Mouse (Mus musculus) midbrain, embryonic 14.5 days (tissue): ENCODE data around the gene Tet1. TPM values are rescaled to one million over a fixed set of nuclear protein-coding genes. Genes with fewer than 3 reads are reported as not detected.
"Not testable (repeated sequence)": the region's sequence is repeated elsewhere in the genome, so short reads cannot be mapped to it uniquely, and the experiment has no call there.

Source experiments
- ATAC-seq: fragments of 200-750 bp; cut with Nextera tagmentation; 2 replicates; pipeline ENCODE4 v1.8.0; 2017; ENCODE audit warnings: moderate number of reproducible peaks, moderate library complexity; ENCODE audit not compliant: low FRiP score, low TSS enrichment
- DNase-seq: peaks from one replicate; pipeline ENCODE4 v3.0.0-alpha.2; 2015
- H3K27ac ChIP-seq: fragments of 300-500 bp; sonication (generic); replicated peaks from 2 replicates; pipeline ENCODE4 v1.5.1; 2014; ENCODE audit warnings: mild to moderate bottlenecking, low read depth, low read length, moderate library complexity
- H3K27me3 ChIP-seq: fragments of 300-500 bp; sonication (generic); 2 replicates; pipeline ENCODE4 v1.6.1; 2014; ENCODE audit warnings: low read length, control low read depth, mixed read lengths; ENCODE audit not compliant: control insufficient read depth, insufficient read depth
- H3K36me3 ChIP-seq: fragments of 300-500 bp; sonication (generic); 2 replicates; pipeline ENCODE4 v1.6.1; 2014; ENCODE audit warnings: low read length, control low read depth; ENCODE audit not compliant: control insufficient read depth, insufficient read depth
- H3K4me1 ChIP-seq: fragments of 300-500 bp; sonication (generic); 2 replicates; pipeline ENCODE4 v1.6.1; 2014; ENCODE audit warnings: mild to moderate bottlenecking, antibody characterized with exemption, low read length, control low read depth; ENCODE audit not compliant: control insufficient read depth, insufficient read depth
- H3K4me2 ChIP-seq: fragments of 300-500 bp; sonication (generic); 2 replicates; pipeline ENCODE4 v1.6.1; 2014; ENCODE audit warnings: mild to moderate bottlenecking, low read length, moderate library complexity
- H3K4me3 ChIP-seq: fragments of 300-500 bp; sonication (generic); replicated peaks from 2 replicates; pipeline ENCODE4 v1.5.1; 2014; ENCODE audit warnings: low read depth, low read length
- H3K9ac ChIP-seq: fragments of 300-500 bp; sonication (generic); replicated peaks from 2 replicates; pipeline ENCODE4 v1.6.1; 2014; ENCODE audit warnings: mild to moderate bottlenecking, low read length, moderate library complexity
- H3K9me3 ChIP-seq: fragments of 300-500 bp; sonication (generic); 2 replicates; pipeline ENCODE4 v1.6.1; 2016; ENCODE audit warnings: low read length, control low read depth, mixed read lengths; ENCODE audit not compliant: control insufficient read depth
- whole genome bisulfite sequencing: fragments of 180-500 bp; shearing (Covaris S2); extraction: QIAGEN DNeasy Blood & Tissue Kit; methylation state at CpG from one replicate; pipeline ENCODE4 v1.1.7; 2014; 5-methylcytosine and 5-hydroxymethylcytosine counted together
- polyA plus RNA-seq: library from polyadenylated mRNA; unstranded; fragments of >200 nt; fragmentation: Nextera tagmentation; extraction: Ambion mirVana; gene quantifications from 2 replicates; pipeline ENCODE4 v1.2.1, GENCODE M21; 2014

The Tet1 gene
- 35.9 and 44.3 TPM in 2 replicates for polyA plus RNA-seq

DNA sequence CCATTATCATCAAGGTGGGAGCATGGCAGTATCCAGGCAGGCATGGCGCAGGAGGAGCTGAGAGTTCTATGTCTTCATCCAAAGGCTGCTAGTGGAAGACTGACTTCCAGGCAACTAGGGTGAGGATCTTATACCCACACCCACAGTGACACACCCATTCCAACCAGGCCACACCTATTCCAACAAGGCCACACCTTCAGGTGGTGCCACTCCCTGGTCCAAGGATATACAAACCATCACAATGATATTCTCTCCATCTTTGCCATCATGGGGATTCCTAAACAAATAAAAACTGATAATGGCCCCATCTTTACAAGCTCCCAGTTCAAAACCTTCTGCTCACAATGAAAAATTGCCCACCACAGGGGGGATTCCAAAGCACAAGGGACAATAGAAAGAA is at the start of gene Tet1:
Tet1 (minus strand) TSS at position 101 of the 400 bp plus-strand sequence.
- not testable (repeated sequence) for H3K4me3 ChIP-seq, H3K27me3 ChIP-seq, H3K9me3 ChIP-seq, H3K27ac ChIP-seq, DNase-seq, H3K4me2 ChIP-seq, ATAC-seq, H3K36me3 ChIP-seq, H3K9ac ChIP-seq, H3K4me1 ChIP-seq
- WGBS, result no CpG with 5 or more reads among the region's 1 CpGs

DNA sequence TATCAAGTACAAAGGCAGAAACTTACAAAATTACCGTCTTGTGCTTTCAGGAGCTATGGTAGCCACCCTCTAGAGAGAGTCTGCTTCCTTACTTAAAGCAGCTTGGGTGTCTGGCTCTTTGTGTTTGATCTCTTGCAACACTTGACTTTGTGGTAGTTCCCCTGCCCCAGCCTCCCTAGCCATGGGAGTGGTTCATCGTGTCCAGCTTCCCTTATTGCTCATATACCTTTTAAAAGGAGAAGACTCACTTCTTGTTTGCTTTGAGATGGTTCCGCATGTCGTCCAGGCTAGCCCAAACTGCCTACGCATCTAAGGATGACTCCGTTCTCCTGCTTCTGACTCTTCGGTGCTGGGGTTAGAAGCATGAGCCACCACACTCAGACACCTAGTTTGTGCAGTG is 39.8 kb upstream of the Tet1 start:
- 98% methylated on average over 7 of the region's 7 CpGs for WGBS
- Histone ChIP-seq H3K27me3 (no peaks in the 10 kb centered on the region), H3K4me1 (no peaks in the 10 kb centered on the region)

DNA sequence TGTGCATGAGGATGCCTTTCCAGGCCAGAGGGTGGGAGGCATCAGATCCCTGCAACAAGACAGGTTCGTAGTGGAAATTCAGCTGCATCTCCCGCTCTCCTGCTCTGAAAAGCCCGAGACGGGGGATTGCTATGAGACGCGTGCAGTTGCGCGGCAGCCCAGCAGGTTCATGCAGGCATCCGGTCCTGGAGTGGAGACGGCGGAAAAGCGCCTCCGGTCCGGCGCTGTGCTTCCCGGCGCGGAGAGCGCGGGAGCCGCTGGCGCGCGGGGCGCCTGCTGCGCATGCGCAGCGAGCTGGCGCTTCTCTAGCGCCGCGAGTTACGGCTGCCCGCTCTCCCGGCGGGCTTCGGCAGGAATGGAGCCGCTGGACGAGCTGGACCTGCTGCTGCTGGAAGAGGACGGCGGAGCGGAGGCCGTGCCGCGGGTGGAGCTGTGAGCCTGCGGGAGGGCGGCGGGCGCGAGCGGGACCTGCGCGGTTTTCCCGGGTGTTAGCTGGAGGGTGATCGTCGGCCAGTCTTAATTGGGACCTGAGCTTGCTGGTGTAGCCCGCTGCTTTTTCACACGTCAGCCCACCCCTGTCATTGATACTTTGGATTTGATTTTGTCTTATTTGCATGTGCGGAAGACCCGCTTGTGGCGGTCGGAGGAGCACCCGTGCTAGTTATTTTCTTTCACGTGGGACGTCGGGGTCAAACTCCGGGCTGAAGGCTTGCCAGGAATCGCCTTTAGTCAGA is 38.1 kb upstream of the Tet1 start, which contains the start of gene Dna2:
Dna2 (plus strand) TSS at position 289 of the 734 bp plus-strand sequence.
- Histone ChIP-seq H3K9ac (peak within 1 kb of the TSS; percentile 72), H3K4me1 (no peaks in the 10 kb centered on the region), H3K27me3 (no peaks in the 10 kb centered on the region), H3K9me3 (no peaks in the 10 kb centered on the region), H3K4me2 (peak within 1 kb of the TSS; percentile 79), H3K36me3 (peaks cover 33% of the 10 kb centered on the region), H3K4me3 (peak within 1 kb of the TSS; percentile 65), H3K27ac (peak within 1 kb of the TSS; percentile 84)
- WGBS, result under 1% methylated on average over 68 of the region's 68 CpGs
- peak; percentile 88 for ATAC-seq
- peak; percentile 94 for DNase-seq

More for the DNA sequence above, 39.8 kb upstream of the Tet1 start:
- Histone ChIP-seq H3K36me3 (peaks cover 17% of the 10 kb centered on the region), H3K4me2 (no peak overlapping the region), H3K27ac (no peak overlapping the region), H3K9ac (no peak overlapping the region), H3K4me3 (no peak overlapping the region), H3K9me3 (no peaks in the 10 kb centered on the region)
- DNase-seq (no peak), ATAC-seq (no peak)

DNA sequence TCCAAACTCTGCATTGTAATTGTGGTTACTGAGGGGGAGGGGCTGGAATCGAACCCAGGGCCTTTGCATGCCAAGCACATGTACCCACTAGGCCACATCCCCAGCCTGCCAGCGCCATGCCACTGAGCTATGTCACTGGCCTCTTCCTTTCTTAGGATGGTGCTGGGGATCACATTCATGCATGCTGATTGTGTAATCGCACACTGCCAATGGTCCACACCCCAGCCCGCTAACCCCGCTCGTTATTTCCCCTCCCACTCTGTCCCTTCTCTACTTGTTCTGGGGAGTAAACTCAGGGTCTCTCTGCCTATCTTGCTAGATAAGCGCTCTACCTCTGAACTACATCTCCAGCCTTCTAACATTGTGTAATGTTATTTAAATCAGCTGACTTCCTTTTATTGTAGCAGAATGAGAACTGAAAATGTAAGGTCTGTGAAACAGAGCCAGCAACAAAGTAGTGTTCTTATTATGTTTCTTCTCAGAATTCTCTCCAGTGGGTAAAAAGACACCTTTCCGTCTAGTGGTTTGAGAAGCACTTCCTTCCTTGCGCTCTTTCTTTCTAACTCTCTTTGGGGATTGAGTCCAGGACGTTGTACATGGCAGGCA is 36.3 kb upstream of the Tet1 start:
- Histone ChIP-seq H3K36me3 (peaks cover 41% of the 10 kb centered on the region), H3K27me3 (no peaks in the 10 kb centered on the region), H3K4me3 (no peak overlapping the region), H3K27ac (no peak overlapping the region), H3K4me1 (no peaks in the 10 kb centered on the region), H3K9ac (no peak overlapping the region), H3K4me2 (no peak overlapping the region), H3K9me3 (no peaks in the 10 kb centered on the region)
- DNase-seq (no peak), ATAC-seq (no peak)
- WGBS, result 90% methylated on average over 10 of the region's 10 CpGs

- 93% methylated on average over 1 of the region's 1 CpGs for WGBS
These were observed 23.6 kb upstream of the Tet1 start for GRCm38 (mm10) chr10:62932381-62932780.

DNA sequence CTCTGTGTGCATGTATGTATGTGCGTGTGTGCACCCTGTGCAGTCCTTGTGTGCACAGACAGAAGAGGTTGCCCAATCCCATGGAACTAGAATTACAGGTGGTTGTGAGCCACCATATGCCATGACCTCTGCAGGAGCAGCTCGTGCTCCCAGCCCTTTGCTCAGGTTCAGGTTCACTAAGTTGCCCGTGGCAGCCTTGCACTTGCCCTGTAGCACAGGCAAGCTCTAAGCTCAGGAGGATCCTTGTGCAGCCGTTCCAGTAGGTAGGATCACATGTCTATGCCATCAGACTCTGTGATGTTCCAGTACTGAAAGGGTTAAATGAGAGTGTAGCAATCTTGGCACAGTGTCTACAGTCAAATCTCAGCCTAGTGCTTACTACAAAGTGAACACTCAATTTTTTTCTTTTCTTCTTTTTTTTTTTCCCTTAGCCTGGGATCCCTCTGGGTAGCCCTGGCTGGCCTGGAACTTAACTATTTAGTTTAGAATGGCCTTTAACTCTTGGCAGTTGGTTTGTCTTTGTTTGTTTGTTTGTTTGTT is 15.4 kb upstream of the Tet1 start:
- no peak overlapping the region for H3K9ac ChIP-seq
- H3K27ac ChIP-seq, result no peak overlapping the region
- no peaks in the 10 kb centered on the region for H3K9me3 ChIP-seq
- DNase-seq, result no peak
- H3K27me3 ChIP-seq, result no peaks in the 10 kb centered on the region
- peaks cover 12% of the 10 kb centered on the region for H3K36me3 ChIP-seq
- H3K4me3 ChIP-seq, result no peak overlapping the region
- no peak overlapping the region for H3K4me2 ChIP-seq
- no peak for ATAC-seq
- H3K4me1 ChIP-seq, result peaks cover 7% of the 10 kb centered on the region
- 88% methylated on average over 4 of the region's 4 CpGs for WGBS

More at GRCm38 (mm10) chr10:62932381-62932780, 23.6 kb upstream of the Tet1 start:
- Histone ChIP-seq H3K4me3 (no peak overlapping the region), H3K4me1 (no peaks in the 10 kb centered on the region), H3K9ac (no peak overlapping the region), H3K9me3 (no peaks in the 10 kb centered on the region), H3K4me2 (no peak overlapping the region), H3K27ac (no peak overlapping the region), H3K27me3 (no peaks in the 10 kb centered on the region), H3K36me3 (peaks cover 59% of the 10 kb centered on the region)
- no peak for DNase-seq
- ATAC-seq, result no peak

- H3K27me3 ChIP-seq, result no peaks in the 10 kb centered on the region
- peak overlapping the region; percentile 92 for H3K4me3 ChIP-seq
- peak overlapping the region; percentile 90 for H3K27ac ChIP-seq
- no peaks in the 10 kb centered on the region for H3K36me3 ChIP-seq
- ATAC-seq (peak; percentile 70; the same call in 1 of the 2 replicates), DNase-seq (no peak)
- WGBS, result under 1% methylated on average over 29 of the region's 29 CpGs
- H3K9ac ChIP-seq, result peak overlapping the region; percentile 95
- peak overlapping the region; percentile 76 for H3K4me2 ChIP-seq
- H3K4me1 ChIP-seq, result peaks cover 7% of the 10 kb centered on the region
- no peaks in the 10 kb centered on the region for H3K9me3 ChIP-seq
These were observed 12.0 kb upstream of the Tet1 start for GRCm38 (mm10) chr10:62920766-62921156.

- no peaks in the 10 kb centered on the region for H3K36me3 ChIP-seq
- peak; percentile 98 for DNase-seq
- H3K9me3 ChIP-seq, result no peaks in the 10 kb centered on the region
- H3K4me2 ChIP-seq, result peak within 1 kb of the TSS; percentile 76
- ATAC-seq, result peak; percentile 97
- 9% methylated on average over 49 of the region's 50 CpGs for WGBS
- H3K27ac ChIP-seq, result peak within 1 kb of the TSS; percentile 90
- H3K4me3 ChIP-seq, result peak within 1 kb of the TSS; percentile 92
- peaks cover 7% of the 10 kb centered on the region for H3K4me1 ChIP-seq
- no peaks in the 10 kb centered on the region for H3K27me3 ChIP-seq
- peak within 1 kb of the TSS; percentile 95 for H3K9ac ChIP-seq
These were observed 11.3 kb upstream of the Tet1 start, which contains the start of gene Slc25a16 for GRCm38 (mm10) chr10:62919925-62920765. Gene Slc25a16 (plus strand): TSS chr10:62920633.
